Comparison of ENCODE assay signal across 27 mouse cellular contexts in the genomic region with DNA sequence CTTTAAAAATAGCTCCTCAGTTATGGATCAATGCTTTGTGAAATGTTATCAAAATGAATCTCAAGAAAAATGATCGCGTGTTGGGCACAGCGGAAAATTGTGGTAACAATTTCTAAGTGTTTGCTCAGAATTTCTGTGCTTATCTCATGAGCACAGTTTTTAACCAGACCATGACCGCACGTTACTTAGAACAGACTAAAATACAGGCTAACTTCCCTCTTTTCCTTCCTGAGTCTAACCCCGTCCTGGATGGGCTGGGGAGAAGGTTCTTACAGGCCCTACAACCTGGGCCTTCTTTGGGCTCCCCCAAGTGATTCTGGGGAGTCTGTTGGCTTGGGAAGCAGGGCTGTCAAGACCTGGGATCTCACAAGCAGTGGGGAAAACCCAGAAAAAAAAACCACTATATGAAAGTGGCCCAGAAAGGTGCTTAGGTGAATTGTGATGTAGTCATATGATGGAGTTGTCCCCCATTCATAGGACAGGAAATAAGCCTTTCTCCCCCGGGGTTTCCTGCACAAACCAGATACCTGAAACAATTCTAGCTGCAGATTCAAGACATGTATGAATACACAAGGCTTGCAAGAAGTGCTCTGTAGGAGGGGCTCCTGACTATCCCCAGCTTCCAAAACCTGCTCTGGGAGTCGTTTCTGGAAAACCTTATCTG.
A peak's percentile ranks its signal among the peaks of the same experiment; 100 is the strongest.
DNase-seq lines count a peak whose midpoint lies in the region; ATAC-seq and TF ChIP-seq lines count a peak whose summit lies in the region.
"Had no signal": no experiment of that assay in that cellular context is flagged by ENCODE, and none has a peak within 500 bp of the region (broad histone marks: within the 10 kb centered on the region; RNA-seq: fewer than 3 reads in every experiment).

No protein-coding gene starts in this region.

- H3K27me3 ChIP-seq in CH12.LX (replicated peaks) = no peaks in the 10 kb centered on the region
- H3K27me3 ChIP-seq in forebrain, embryonic 11.5 days (ENCODE audit: control insufficient read depth, insufficient read depth, low read length) = no peaks in the 10 kb centered on the region
- H3K27me3 ChIP-seq: embryonic facial prominence, embryonic 13.5 days; forebrain, embryonic 15.5 days; neural tube, embryonic 15.5 days; Patski had no signal

- no peak overlapping the region for H3K4me2 ChIP-seq in CH12.LX (ENCODE audit: insufficient read depth, low read depth, poor library complexity, severe bottlenecking)
- H3K4me2 ChIP-seq in forebrain, embryonic 11.5 days (ENCODE audit: low read depth, low read length, severe bottlenecking) = no peak overlapping the region
- H3K4me2 ChIP-seq: embryonic facial prominence, embryonic 13.5 days; forebrain, embryonic 15.5 days; neural tube, embryonic 15.5 days had no signal

- H3K9ac ChIP-seq in CH12.LX (ENCODE audit: insufficient read depth, low read depth) = no peak overlapping the region
- no peak overlapping the region for H3K9ac ChIP-seq in forebrain, embryonic 11.5 days (ENCODE audit: low read length)
- H3K9ac ChIP-seq: embryonic facial prominence, embryonic 13.5 days; forebrain, embryonic 15.5 days; neural tube, embryonic 15.5 days had no signal

- TF ChIP-seq EP300 in CH12.LX (IDR thresholded peaks at IDR 0.05; ENCODE audit: low read length) = peak; percentile 56

- H3K27ac ChIP-seq in CH12.LX (ENCODE audit: insufficient read depth, low read depth) = no peak overlapping the region
- no peak overlapping the region for H3K27ac ChIP-seq in forebrain, embryonic 11.5 days (ENCODE audit: low read depth, low read length)
- H3K27ac ChIP-seq: embryonic facial prominence, embryonic 13.5 days; forebrain, embryonic 15.5 days; heart, embryonic 10.5 days; hindbrain, postnatal 0 days; kidney, postnatal 0 days; limb, embryonic 10.5 days; neural tube, embryonic 15.5 days had no signal

- H3K79me2 ChIP-seq in CH12.LX (replicated peaks; ENCODE audit: control insufficient read depth, extremely low read depth, insufficient read depth, poor library complexity, severe bottlenecking) = no peaks in the 10 kb centered on the region

- in situ Hi-C loops in CH12.LX (cut with MboI; ENCODE audit: low pct_ligation_motif_present, low pct_unique_long_range_greater_than_20kb, low sequenced_read_pairs) = no loop called here

- ATAC-seq in common myeloid progenitor, adult 5-6 weeks (replicated peaks; ENCODE audit: low read depth, poor library complexity, severe bottlenecking) = peak; percentile 78
- peak; percentile 75 for ATAC-seq in megakaryocyte, adult 5-6 weeks (ENCODE audit: poor library complexity, severe bottlenecking)
- ATAC-seq in forebrain, embryonic 11.5 days (replicated peaks; ENCODE audit: low FRiP score) = no peak
- ATAC-seq: forebrain, embryonic 15.5 days; hindbrain, postnatal 0 days; lung, postnatal 0 days; midbrain, embryonic 16.5 days; Patski had no signal

- H3K4me3 ChIP-seq in CH12.LX (replicated peaks in 1 of 3; ENCODE audit: low read depth in 2 of 3, low read length in 2 of 3, poor library complexity in 1 of 3) = no peak overlapping the region
- no peak overlapping the region for H3K4me3 ChIP-seq in forebrain, embryonic 11.5 days (ENCODE audit: low read depth, low read length)
- H3K4me3 ChIP-seq: embryonic facial prominence, embryonic 13.5 days; erythroblast, embryonic 14.5 days; forebrain, embryonic 15.5 days; heart, embryonic 10.5 days; limb, embryonic 10.5 days; neural tube, embryonic 15.5 days had no signal

- no peaks in the 10 kb centered on the region for H3K36me3 ChIP-seq in CH12.LX (replicated peaks in 1 of 2; ENCODE audit: control insufficient read depth in 1 of 2, insufficient read depth in 1 of 2, low read length in 1 of 2)
- H3K36me3 ChIP-seq in forebrain, embryonic 11.5 days (ENCODE audit: control insufficient read depth, insufficient read depth, low read length) = no peaks in the 10 kb centered on the region
- H3K36me3 ChIP-seq: embryonic facial prominence, embryonic 13.5 days; forebrain, embryonic 15.5 days; heart, embryonic 10.5 days; limb, embryonic 10.5 days; neural tube, embryonic 15.5 days had no signal

- no peak for TF ChIP-seq CTCF in CH12.LX (conservative IDR thresholded peaks at IDR 0.05 in 1 of 2, IDR thresholded peaks at IDR 0.05 in 1 of 2; ENCODE audit: low read depth in 2 of 2, low read length in 2 of 2)

- peaks cover 9% of the 10 kb centered on the region for H3K9me3 ChIP-seq in CH12.LX (replicated peaks; ENCODE audit: low read length)
- no peaks in the 10 kb centered on the region for H3K9me3 ChIP-seq in forebrain, embryonic 11.5 days (ENCODE audit: control insufficient read depth, low read length)
- H3K9me3 ChIP-seq: embryonic facial prominence, embryonic 13.5 days; forebrain, embryonic 15.5 days; heart, embryonic 10.5 days; limb, embryonic 10.5 days; neural tube, embryonic 15.5 days had no signal

- dilution Hi-C loops in CH12.LX (cut with MboI; ENCODE audit: extremely low pct_ligation_motif_present, extremely low pct_unique_long_range_greater_than_20kb, low sequenced_read_pairs) = no loop called here

- peaks cover 0 to 10% of the 10 kb centered on the region in 2 experiments; a peak in 2 of 4 replicates for H3K4me1 ChIP-seq in CH12.LX (ENCODE audit: control insufficient read depth in 1 of 2, insufficient read depth in 2 of 2)
- H3K4me1 ChIP-seq in forebrain, embryonic 11.5 days (replicated peaks; ENCODE audit: control insufficient read depth, insufficient read depth, low read length) = no peaks in the 10 kb centered on the region; the same call in 1 of the 2 replicates

- no peak for TF ChIP-seq POLR2A in CH12.LX (IDR thresholded peaks at IDR 0.05; ENCODE audit: low read depth, low read length)

- DNase-seq in 416B (ENCODE audit: low read depth) (peak; percentile 92), CH12.LX (ENCODE audit: extremely low read depth) (peak; percentile 30)
- no peak for DNase-seq in cerebellum, adult 11-12 months
- DNase-seq in right cerebral cortex, adult 18-20 months = no peak
- DNase-seq in thymus, postnatal 10 days (ENCODE audit: low spot score in 2 of 2) = no peak
- no peak for DNase-seq in forebrain, embryonic 11.5 days (ENCODE audit: low spot score)
- DNase-seq: adrenal gland, adult 8-10 months; cerebellum, adult 2 months; cerebellum, postnatal 25 days; embryo, embryonic 11 days; kidney, adult 18-20 months; liver; spleen, adult 18-20 months; thymus, postnatal 14 days had no signal

- 92% methylated on average over 8 of the region's 8 CpGs for WGBS in forebrain, embryonic 11.5 days

- TF ChIP-seq RAD21 in CH12.LX (IDR thresholded peaks at IDR 0.05; ENCODE audit: low read depth, low read length) = no peak

TF ChIP-seq in CH12.LX, 34 proteins besides CTCF, POLR2A, EP300 and RAD21:
- TF ChIP-seq ZC3H11A (IDR thresholded peaks at IDR 0.05; ENCODE audit: low read depth, low read length) (no peak), BHLHE40 (IDR thresholded peaks at IDR 0.05; ENCODE audit: low read depth, low read length) (peak; percentile 58), NELFE (IDR thresholded peaks at IDR 0.05; ENCODE audit: low read depth, low read length) (no peak), KAT2A (IDR thresholded peaks at IDR 0.05; ENCODE audit: insufficient replicate concordance, low read length) (no peak), SMC3 (IDR thresholded peaks at IDR 0.05; ENCODE audit: low read depth, low read length) (no peak), NRF1 (IDR thresholded peaks at IDR 0.05; ENCODE audit: low read depth, low read length) (no peak), TBP (conservative IDR thresholded peaks at IDR 0.05; ENCODE audit: low read depth, low read length) (no peak), ETS1 (conservative IDR thresholded peaks at IDR 0.05; ENCODE audit: low read depth, low read length) (no peak; the same call in 1 of the 2 replicates), RCOR1 (conservative IDR thresholded peaks at IDR 0.05; ENCODE audit: low read depth, low read length) (no peak)

Comparison
In these comparisons a context has a peak if more than half of its experiments do, and no peak if none do; other contexts are left out.
1. DNase-seq: peak in 416B (single experiment) and CH12.LX (single experiment); none in cerebellum, adult 11-12 months (single experiment), right cerebral cortex, adult 18-20 months (single experiment), thymus, postnatal 10 days (0 of 2) and forebrain, embryonic 11.5 days (single experiment).